Mouse (Mus musculus): ENCODE results near the gene Cacnb3. TPM values are rescaled to one million over a fixed set of nuclear protein-coding genes. Genes with fewer than 3 reads are reported as not detected.
A peak's percentile ranks its signal among the peaks of the same experiment; 100 is the strongest.

Cacnb3 gene
- total RNA-seq, 2 experiments from 2014 or later, result 28.6 to 34.5 TPM

GRCm38 (mm10) chr15:98608784-98609250 lies 21.8 kb upstream of the Cacnb3 start:
- DNase-seq (ENCODE audit: low spot score in 2 of 2), result no peak

GRCm38 (mm10) chr15:98609331-98610130 lies 21.1 kb upstream of the Cacnb3 start, which contains the start of gene Adcy6:
TSS of gene Adcy6 (minus strand) at chr15:98610076.
- DNase-seq (ENCODE audit: low spot score in 2 of 2), result peak; percentile 48 to 72

- DNase-seq (ENCODE audit: low spot score in 2 of 2), result no peak
Measured at GRCm38 (mm10) chr15:98610131-98610633, 20.5 kb upstream of the Cacnb3 start.

- DNase-seq (ENCODE audit: low spot score in 2 of 2), result no peak
Measured at GRCm38 (mm10) chr15:98612229-98612628, 18.4 kb upstream of the Cacnb3 start.

GRCm38 (mm10) chr15:98614551-98614950 lies 16.1 kb upstream of the Cacnb3 start:
- DNase-seq (ENCODE audit: low spot score in 2 of 2), result no peak

GRCm38 (mm10) chr15:98614971-98615370 lies 15.7 kb upstream of the Cacnb3 start:
- DNase-seq (ENCODE audit: low spot score in 2 of 2), result no peak

GRCm38 (mm10) chr15:98615751-98616150 lies 14.9 kb upstream of the Cacnb3 start:
- DNase-seq (ENCODE audit: low spot score in 2 of 2), result no peak

- DNase-seq (ENCODE audit: low spot score in 2 of 2), result no peak
Measured at GRCm38 (mm10) chr15:98616362-98617175, 14.1 kb upstream of the Cacnb3 start.

GRCm38 (mm10) chr15:98617176-98617537 lies 13.5 kb upstream of the Cacnb3 start:
- DNase-seq (ENCODE audit: low spot score in 2 of 2), result peak; percentile 54 to 75

- no peak for DNase-seq (ENCODE audit: low spot score in 2 of 2)
Measured at GRCm38 (mm10) chr15:98622199-98622598, 8.4 kb upstream of the Cacnb3 start.

GRCm38 (mm10) chr15:98622721-98623120 lies 7.9 kb upstream of the Cacnb3 start:
- no peak for DNase-seq (ENCODE audit: low spot score in 2 of 2)

- DNase-seq (ENCODE audit: low spot score in 2 of 2), result no peak
Measured at GRCm38 (mm10) chr15:98623361-98623821, 7.2 kb upstream of the Cacnb3 start.

- no peak for DNase-seq (ENCODE audit: low spot score in 2 of 2)
Measured at GRCm38 (mm10) chr15:98626078-98626477, 4.6 kb upstream of the Cacnb3 start.

- no peak for DNase-seq (ENCODE audit: low spot score in 2 of 2)
Measured at GRCm38 (mm10) chr15:98626487-98627212, 4.0 kb upstream of the Cacnb3 start.

- DNase-seq (ENCODE audit: low spot score in 2 of 2), result no peak
Measured at GRCm38 (mm10) chr15:98628589-98629254, 1.9 kb upstream of the Cacnb3 start.

GRCm38 (mm10) chr15:98629464-98629863 lies 1.2 kb upstream of the Cacnb3 start:
- no peak for DNase-seq (ENCODE audit: low spot score in 2 of 2)

- DNase-seq (ENCODE audit: low spot score in 2 of 2), result peak; percentile 54 to 57
Measured at GRCm38 (mm10) chr15:98631493-98631892, 853 bp downstream of the Cacnb3 start.

- peak in 1 of 2 experiments; percentile 45 for DNase-seq (ENCODE audit: low spot score in 2 of 2)
Measured at GRCm38 (mm10) chr15:98632107-98632744, 1.6 kb downstream of the Cacnb3 start.

GRCm38 (mm10) chr15:98632921-98633320 lies 2.3 kb downstream of the Cacnb3 start:
- no peak for DNase-seq (ENCODE audit: low spot score in 2 of 2)
